Mouse (Mus musculus) splenic B cell, adult 2 months (primary cell): ENCODE measurements around the gene Plod3.

Experiments
- DNase-seq: peaks from one replicate; pipeline ENCODE4 v3.0.0-alpha.2; 2011; ENCODE audit warnings: low read depth, low spot score
- H3K27me3 ChIP-seq: 2 replicates; pipeline ENCODE4 v1.6.1; 2012; ENCODE audit warnings: mild to moderate bottlenecking, low read length, moderate library complexity, mixed read lengths; ENCODE audit not compliant: control insufficient read depth, poor library complexity, insufficient read depth, severe bottlenecking
- H3K36me3 ChIP-seq: 2 replicates; pipeline ENCODE4 v1.6.1; 2012; ENCODE audit warnings: mild to moderate bottlenecking, low read length, moderate library complexity, mixed read lengths; ENCODE audit not compliant: control insufficient read depth, poor library complexity, insufficient read depth, severe bottlenecking

Gene Plod3

DNA sequence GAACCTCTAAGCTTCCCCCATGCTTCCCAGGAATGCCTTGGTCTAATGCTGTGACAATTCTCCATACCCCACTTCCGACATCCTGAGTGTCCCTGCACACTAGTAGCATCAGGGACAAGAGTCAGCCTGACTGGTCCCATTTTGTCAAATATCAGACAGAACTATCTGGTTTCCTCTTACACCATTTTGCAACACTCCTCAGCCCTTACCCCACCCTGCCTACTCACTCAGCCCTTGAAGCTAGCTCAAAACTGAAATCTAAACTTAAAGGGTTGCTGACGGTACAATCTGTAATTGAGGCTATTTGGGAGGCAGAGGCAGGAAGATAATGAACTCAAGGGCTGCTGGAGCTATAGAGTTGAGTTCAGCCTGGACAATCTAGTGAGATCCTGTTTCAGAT, 7.1 kb upstream of the Plod3 start:
- Histone ChIP-seq H3K27me3 (no peaks in the 10 kb centered on the region), H3K36me3 (no peaks in the 10 kb centered on the region)
- no peak for DNase-seq

DNA sequence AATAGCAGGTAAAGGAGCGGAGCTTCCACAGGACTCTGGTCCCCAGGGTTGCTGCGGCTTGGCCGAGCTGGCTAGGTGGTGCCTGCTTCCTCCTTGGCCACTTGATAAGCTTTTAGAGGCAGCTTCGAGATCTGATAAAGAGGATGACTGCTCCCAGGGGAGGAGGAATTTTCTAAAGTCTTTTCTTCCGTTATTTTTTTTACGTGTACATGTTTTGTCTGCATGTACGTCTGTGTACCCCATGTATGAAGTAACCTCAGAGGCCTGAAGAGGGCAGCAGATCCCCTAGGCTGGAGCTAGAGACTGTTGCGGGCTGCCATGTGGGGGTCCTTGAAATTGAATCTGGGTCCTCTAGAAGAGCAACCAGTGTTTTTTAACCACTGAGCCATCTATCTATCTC, 5.8 kb upstream of the Plod3 start:
- DNase-seq, result no peak

DNA sequence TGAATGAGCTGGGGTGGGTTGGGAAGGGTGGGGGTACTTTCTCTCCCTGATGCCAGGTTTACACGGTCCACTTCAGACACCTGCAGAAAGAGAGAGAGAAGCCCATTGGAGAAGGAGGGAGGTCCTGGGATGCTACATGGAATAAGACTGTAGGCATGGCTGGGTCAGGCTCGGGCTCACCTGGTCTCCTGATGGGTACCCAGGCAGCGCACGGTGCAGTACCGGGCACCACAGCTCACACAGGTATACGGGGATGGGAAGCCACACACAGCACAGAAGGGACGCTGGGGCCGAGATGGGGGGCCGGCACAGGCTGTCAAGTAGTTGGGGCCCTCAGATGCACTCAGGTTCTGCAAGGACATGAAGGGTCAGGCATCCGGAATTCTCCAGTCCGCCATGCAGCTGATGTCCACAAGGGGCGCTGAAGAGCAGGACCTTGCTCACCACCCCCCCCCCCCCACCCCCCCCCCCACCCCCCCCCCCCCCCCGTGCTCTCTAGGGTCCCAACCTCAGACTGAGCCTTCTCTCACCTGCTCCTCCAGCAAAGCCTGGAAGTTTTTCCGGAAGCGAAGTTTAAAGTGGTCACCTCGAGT, 4.4 kb upstream of the Plod3 start:
- DNase-seq, result peak; percentile 75
- H3K36me3 ChIP-seq, result no peaks in the 10 kb centered on the region
- H3K27me3 ChIP-seq, result no peaks in the 10 kb centered on the region

More for the DNA sequence above, 5.8 kb upstream of the Plod3 start:
- Histone ChIP-seq H3K27me3 (no peaks in the 10 kb centered on the region), H3K36me3 (no peaks in the 10 kb centered on the region)

DNA sequence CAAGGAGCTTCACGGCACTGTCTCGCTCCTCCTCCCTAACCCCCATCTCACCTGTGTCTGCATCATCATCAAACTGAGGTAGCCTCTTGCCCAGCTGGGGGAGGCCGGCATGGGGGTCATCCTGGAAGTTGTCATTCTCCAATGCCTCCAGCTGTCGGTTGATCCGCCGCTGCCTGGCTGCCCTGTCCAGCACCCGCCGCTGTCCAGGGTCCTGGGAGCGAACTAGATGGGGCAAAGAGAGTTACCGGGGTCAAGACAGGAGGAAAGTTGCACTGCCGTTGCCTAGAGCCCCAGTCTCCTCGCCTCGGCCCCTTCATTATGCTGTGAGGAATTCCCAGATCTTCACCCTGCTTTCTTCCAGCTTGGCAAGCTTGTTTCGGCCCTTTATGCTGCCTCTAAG, 2.0 kb upstream of the Plod3 start:
- DNase-seq, result no peak
- no peaks in the 10 kb centered on the region for H3K27me3 ChIP-seq

DNA sequence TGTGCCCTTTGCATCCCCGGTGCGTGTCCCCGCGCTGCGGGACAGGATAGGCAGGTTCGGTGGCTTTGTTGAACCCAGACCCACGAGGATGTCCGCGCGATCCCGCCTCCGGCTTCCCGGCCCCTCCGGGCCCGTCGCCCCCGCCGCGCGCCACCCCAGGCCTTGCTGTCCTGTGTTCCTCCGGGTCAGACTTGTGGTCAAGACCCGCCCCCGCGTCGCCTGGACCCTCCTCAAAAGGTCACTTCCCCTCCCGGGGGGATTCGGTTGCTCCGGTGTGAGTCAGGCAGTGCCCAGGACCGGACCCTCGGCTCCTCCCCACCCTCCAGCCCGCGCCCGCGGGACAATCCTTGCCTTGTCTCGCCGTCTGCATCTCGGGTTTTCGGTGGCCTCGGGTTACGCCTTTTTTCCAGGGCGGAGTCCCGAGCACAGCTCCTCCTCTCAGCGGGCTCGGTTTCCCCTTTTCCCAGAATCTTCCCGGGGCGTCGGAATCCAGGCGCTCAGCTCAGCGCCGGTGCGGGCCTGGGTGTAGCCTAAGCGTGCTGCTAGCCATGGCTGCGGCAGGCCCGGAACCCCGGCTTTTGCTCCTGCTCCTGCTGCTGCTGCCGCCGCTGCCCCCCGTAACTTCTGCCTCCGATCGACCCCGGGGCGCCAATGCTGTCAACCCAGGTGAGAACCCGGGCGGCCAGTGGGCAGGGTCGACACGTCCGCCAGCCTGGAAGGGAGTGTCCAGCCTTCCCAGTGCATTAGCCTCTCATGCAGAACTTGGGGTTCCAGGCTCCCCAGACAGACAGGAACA, 517 bp downstream of the Plod3 start:
- Histone ChIP-seq H3K27me3 (no peaks in the 10 kb centered on the region), H3K36me3 (peaks cover 2% of the 10 kb centered on the region)
- peak; percentile 41 for DNase-seq

More for the DNA sequence above, 2.0 kb upstream of the Plod3 start:
- H3K36me3 ChIP-seq, result no peaks in the 10 kb centered on the region

DNA sequence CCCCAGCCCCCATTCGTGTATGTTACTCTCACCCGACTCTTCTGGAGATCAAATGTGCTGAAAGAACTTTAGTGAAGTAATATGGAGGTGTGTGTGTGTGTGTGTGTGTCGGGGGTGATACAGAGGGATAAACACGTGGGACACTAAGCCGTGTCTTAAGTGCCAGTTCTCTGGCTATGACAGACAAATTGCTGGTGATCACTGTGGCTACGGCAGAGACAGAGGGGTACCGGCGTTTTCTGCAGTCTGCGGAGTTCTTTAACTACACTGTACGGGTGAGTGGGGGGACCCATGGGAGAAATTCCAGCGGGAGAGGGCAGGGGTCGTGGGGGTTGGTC, 1.1 kb downstream of the Plod3 start, which contains the start of gene Znhit1:
Gene Znhit1 (minus strand): TSS at position 88 of the 338 bp plus-strand sequence.
- H3K36me3 ChIP-seq, result peaks cover 2% of the 10 kb centered on the region
- no peaks in the 10 kb centered on the region for H3K27me3 ChIP-seq
- no peak for DNase-seq

DNA sequence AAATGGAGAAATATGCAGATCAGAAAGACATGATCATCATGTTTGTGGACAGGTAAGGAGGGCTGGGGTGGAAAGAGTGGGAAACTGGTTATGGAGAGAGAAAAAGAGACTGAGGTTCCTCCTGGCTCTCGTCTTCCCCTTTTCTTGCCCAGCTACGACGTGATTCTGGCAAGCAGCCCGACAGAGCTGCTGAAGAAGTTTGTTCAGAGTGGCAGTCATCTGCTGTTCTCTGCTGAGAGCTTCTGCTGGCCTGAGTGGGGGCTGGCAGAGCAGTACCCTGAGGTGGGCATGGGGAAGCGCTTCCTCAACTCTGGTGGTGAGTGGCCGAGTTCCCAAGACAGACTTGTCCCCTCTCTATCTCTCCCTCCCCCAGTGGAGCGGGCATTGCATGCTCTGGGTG, 1.6 kb downstream of the Plod3 start:
- Histone ChIP-seq H3K36me3 (peaks cover 2% of the 10 kb centered on the region), H3K27me3 (no peaks in the 10 kb centered on the region)
- no peak for DNase-seq

DNA sequence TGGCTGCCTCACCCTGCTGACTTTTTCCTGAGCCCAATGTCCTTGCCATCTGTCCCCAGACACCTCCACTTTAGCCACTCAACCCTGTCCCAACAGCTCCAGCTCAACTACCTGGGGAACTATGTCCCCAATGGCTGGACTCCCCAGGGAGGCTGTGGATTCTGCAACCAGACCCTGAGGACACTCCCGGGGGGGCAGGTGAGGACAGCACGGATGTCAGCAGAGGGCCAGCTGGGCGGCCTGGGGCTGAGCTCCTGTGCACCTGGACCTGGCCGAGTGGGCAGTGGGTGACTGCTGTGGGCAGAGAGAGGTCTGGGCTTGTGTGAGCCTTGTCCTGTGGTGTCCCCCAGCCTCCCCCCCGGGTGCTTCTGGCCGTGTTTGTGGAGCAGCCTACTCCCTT, 3.0 kb downstream of the Plod3 start:
- no peak for DNase-seq
- Histone ChIP-seq H3K27me3 (no peaks in the 10 kb centered on the region), H3K36me3 (peaks cover 2% of the 10 kb centered on the region)

DNA sequence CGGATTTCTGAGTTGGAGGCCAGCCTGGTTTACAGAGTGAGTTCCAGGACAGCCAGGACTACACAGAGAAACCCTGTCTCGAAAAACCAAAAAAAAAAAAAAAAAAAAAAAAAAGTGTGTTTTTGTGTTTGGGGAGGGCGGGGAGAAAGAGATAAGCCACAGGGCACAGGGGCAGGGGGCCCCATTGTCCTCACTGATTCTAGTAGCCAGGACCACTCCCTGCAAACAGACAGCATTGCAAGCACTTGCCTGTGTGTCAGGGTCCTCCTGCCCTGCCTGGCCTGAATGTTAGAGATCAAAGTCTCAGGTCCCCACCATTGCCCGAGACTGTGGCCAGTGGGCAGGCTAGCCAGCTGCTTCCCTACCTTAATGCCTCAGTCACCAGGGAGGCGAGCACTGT, 12.6 kb downstream of the Plod3 start:
- Histone ChIP-seq H3K36me3 (no peaks in the 10 kb centered on the region), H3K27me3 (no peaks in the 10 kb centered on the region)
- DNase-seq, result no peak

DNA sequence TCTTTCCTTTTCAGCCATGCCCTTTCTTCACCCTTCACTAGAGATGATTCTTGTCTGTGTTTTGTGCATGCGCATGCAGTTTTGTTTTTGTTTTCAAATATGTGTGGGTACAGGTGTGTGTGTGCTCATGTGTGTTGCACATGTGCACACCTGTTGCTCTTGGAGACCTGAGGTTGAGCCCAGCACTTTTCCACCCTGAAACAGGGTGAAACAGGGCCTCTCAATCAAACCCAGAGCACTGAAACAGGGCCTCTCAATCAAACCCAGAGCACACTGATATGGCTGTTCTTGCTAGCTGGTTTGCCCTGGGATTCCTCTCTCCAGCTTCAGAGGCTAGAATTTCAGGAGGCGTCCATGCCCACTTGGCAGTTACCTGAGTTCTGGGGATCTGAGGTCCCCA, 13.8 kb downstream of the Plod3 start:
- Histone ChIP-seq H3K27me3 (no peaks in the 10 kb centered on the region), H3K36me3 (no peaks in the 10 kb centered on the region)
- no peak for DNase-seq

DNA sequence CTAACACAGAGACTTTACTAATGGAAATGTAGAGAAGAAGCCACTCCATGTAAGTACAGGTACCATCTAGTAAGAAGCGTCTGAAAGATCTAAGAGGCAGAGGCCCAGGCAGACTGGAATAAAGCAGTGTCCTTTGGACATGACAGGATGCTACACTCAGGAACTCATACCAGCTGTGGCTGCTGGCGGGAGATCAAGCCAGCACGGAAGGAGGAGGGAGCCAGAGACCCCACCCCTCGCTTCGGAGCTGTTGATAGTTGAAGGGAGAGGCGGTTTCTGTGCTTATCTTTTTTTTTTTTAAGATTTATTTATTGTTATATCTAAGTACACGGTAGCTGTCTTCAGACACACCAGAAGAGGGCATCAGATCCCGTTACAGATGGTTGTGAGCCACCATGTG, 20.5 kb downstream of the Plod3 start:
- DNase-seq, result no peak
- Histone ChIP-seq H3K27me3 (no peaks in the 10 kb centered on the region), H3K36me3 (no peaks in the 10 kb centered on the region)

DNA sequence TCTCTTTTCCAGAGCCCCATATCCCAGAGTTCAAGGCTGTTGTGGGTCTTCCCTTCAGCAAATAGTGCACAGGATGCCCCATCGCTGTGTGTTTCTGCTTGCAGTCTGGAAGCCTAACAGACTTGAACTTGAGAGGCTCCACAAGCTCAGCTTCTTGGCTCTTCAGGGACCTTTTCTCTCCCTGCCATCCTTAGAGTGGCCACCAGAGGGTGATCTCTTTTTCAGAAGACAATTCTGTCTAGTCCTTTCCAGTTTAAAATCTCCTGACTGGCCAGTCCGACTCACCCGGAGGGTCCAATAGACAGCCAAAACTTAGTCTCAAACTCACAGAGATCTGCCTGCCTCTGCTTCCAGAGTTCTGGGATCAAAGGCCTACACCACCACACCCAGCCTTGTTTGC, 23.2 kb downstream of the Plod3 start:
- peak; percentile 50 for DNase-seq
- Histone ChIP-seq H3K27me3 (no peaks in the 10 kb centered on the region), H3K36me3 (no peaks in the 10 kb centered on the region)

DNA sequence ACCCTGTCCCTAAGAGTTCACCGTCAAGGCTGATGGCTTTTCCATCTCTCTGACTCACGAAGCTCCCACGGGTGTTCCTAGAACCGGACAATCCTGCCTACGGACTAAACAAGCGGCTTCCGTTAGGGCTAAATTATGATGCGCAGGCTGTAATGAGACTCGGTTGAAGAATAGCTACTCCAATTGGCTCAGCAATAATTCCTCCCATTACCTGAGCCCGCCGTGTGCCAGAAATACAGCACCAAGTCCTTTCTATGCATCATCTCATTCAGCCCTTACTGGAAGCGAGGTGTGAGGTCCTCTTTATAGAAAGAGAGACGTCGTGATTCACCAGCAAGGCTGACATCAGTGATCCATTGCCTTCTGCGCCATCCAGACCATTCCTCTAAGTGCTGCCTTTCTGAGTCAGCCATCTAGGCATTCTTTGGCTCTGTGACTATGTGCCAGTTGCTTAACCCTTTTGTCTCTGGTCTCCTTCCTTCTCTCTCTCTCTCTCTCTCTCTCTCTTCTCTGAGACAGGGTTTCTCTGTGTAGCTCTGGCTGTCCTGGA, 25.7 kb downstream of the Plod3 start:
- no peak for DNase-seq
- no peaks in the 10 kb centered on the region for H3K27me3 ChIP-seq
- no peaks in the 10 kb centered on the region for H3K36me3 ChIP-seq

DNA sequence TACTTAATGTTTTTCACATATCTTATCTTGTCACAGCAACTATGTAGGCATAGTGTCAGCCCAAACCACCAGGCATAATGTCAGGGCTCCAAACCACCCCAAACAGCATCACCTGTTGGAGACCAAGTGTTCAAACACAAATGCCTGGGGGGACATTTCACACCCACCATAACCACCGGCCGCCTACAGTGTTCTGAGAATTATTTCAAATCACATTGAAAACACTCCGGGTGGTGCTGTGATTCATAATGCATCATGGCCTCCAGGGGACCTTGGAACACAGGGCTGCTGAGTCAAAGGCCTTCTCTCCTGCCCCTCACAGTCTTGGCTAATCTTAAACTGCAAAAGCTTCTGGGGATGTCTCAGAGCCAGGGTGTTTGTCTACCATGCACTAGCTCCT, 29.1 kb downstream of the Plod3 start:
- H3K36me3 ChIP-seq, result no peaks in the 10 kb centered on the region
- DNase-seq, result no peak
- no peaks in the 10 kb centered on the region for H3K27me3 ChIP-seq

DNA sequence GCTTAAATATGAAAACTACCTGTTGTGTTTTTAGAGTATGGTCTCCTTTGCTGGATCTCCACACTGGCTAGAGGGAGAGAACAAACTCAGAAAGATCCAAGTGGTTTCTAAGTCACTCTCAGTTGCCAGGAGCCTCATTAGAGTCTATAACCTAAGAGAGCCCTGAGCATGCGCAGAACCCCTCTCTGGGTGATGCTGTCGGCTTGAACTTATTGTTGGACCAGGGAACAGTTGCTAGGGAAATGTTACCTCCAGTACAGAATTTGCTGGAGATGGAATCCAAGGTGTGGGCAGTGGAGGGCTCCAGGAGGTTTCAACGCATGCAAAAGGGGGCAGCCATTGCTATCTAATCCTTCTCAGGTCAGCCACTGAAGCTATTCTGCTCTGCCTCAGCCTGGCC, 37.5 kb downstream of the Plod3 start:
- DNase-seq, result no peak
- Histone ChIP-seq H3K27me3 (no peaks in the 10 kb centered on the region; the same call in 1 of the 2 replicates), H3K36me3 (no peaks in the 10 kb centered on the region)
